13 mouse cellular contexts compared by ENCODE assay signal in the genomic region with DNA sequence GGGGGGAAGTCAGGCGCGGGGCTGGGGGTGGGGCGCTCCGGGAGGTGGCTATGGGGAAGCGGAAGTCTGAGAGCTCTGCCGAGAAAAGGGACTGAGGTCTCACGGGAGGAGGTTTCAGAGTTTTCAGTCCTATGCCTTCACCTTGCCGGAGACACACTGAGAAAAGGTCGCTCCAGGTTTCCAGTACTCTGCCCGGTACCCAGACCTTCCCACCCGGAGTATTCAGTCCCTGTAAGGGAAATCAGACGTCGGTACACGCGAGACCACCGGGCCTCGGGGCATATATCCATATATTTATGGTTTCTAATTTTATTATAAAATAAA. TPM values are rescaled to one million over a fixed set of nuclear protein-coding genes. Genes with fewer than 3 reads are reported as not detected.
DNase-seq lines count a peak whose midpoint lies in the region; ATAC-seq and TF ChIP-seq lines count a peak whose summit lies in the region.
"Had no signal": no experiment of that assay in that cellular context is flagged by ENCODE, and none has a peak within 500 bp of the region (broad histone marks: within the 10 kb centered on the region; RNA-seq: fewer than 3 reads in every experiment).

No protein-coding gene starts in this region.

- no peak for ATAC-seq in heart, embryonic 16.5 days (replicated peaks; ENCODE audit: extremely low read depth, insufficient read depth, low FRiP score)
- no peak for ATAC-seq in limb, embryonic 14.5 days (ENCODE audit: low FRiP score, low read depth)

- H3K4me2 ChIP-seq in heart, embryonic 16.5 days (ENCODE audit: low read depth, low read length): no peak overlapping the region
- peak overlapping the region; percentile 67 for H3K4me2 ChIP-seq in limb, embryonic 14.5 days (replicated peaks; ENCODE audit: low read depth, low read length, severe bottlenecking)
- H3K4me2 ChIP-seq: neural tube, embryonic 13.5 days had no signal

- peaks cover 91% of the 10 kb centered on the region for H3K27me3 ChIP-seq in heart, embryonic 16.5 days (ENCODE audit: control insufficient read depth, insufficient read depth, low read length)
- H3K27me3 ChIP-seq in limb, embryonic 14.5 days (ENCODE audit: control insufficient read depth, insufficient read depth, low read length): peaks cover 84% of the 10 kb centered on the region

- no peaks in the 10 kb centered on the region for H3K36me3 ChIP-seq in heart, embryonic 16.5 days (ENCODE audit: control insufficient read depth, insufficient read depth)
- no peaks in the 10 kb centered on the region for H3K36me3 ChIP-seq in limb, embryonic 14.5 days (ENCODE audit: control insufficient read depth, insufficient read depth, low read length)
- H3K36me3 ChIP-seq: G1E; neural tube, embryonic 13.5 days had no signal

- H3K27ac ChIP-seq in heart, embryonic 16.5 days (ENCODE audit: low read length): no peak overlapping the region
- H3K27ac ChIP-seq in limb, embryonic 14.5 days (replicated peaks; ENCODE audit: low read depth, low read length): no peak overlapping the region
- H3K27ac ChIP-seq: macrophage; neural tube, embryonic 13.5 days had no signal

- H3K9ac ChIP-seq in heart, embryonic 16.5 days (ENCODE audit: low read length): no peak overlapping the region
- peak overlapping the region; percentile 42 for H3K9ac ChIP-seq in limb, embryonic 14.5 days (ENCODE audit: low read depth, low read length, severe bottlenecking)
- H3K9ac ChIP-seq: neural tube, embryonic 13.5 days had no signal

- peaks cover 20% of the 10 kb centered on the region for H3K4me1 ChIP-seq in heart, embryonic 16.5 days (ENCODE audit: control insufficient read depth, insufficient read depth, low read length)
- peaks cover 11% of the 10 kb centered on the region for H3K4me1 ChIP-seq in limb, embryonic 14.5 days (ENCODE audit: control insufficient read depth, insufficient read depth, low read length)

- no peak for DNase-seq in heart, adult 8-10 months (ENCODE audit: low spot score)
- peak; percentile 44 for DNase-seq in A20 (ENCODE audit: low read depth, low spot score)
- peak; percentile 26 for DNase-seq in embryo, embryonic 11 days
- no peak for DNase-seq in limb, embryonic 14.5 days (ENCODE audit: low spot score)
- DNase-seq in lung, adult 18-20 months: no peak
- no peak for DNase-seq in frontal cortex, postnatal 14 days (ENCODE audit: low spot score in 2 of 2)
- DNase-seq: kidney, adult 11 months; thymus, adult 2 months had no signal

- peak overlapping the region; percentile 10; the same call in 1 of the 2 replicates for H3K4me3 ChIP-seq in heart, embryonic 16.5 days (ENCODE audit: low read length)
- H3K4me3 ChIP-seq in limb, embryonic 14.5 days (replicated peaks; ENCODE audit: low read length): peak overlapping the region; percentile 54
- H3K4me3 ChIP-seq: neural tube, embryonic 13.5 days had no signal

- no peak for TF ChIP-seq POLR2A in limb, embryonic 14.5 days (IDR thresholded peaks at IDR 0.05; ENCODE audit: borderline replicate concordance, extremely low read depth, insufficient read depth, insufficient read length)

- H3K9me3 ChIP-seq in heart, embryonic 16.5 days (replicated peaks; ENCODE audit: control insufficient read depth, low read length): no peaks in the 10 kb centered on the region
- H3K9me3 ChIP-seq in limb, embryonic 14.5 days (ENCODE audit: control insufficient read depth, low read length): no peaks in the 10 kb centered on the region
- H3K9me3 ChIP-seq: neural tube, embryonic 13.5 days had no signal

- WGBS in heart, embryonic 16.5 days: 4% methylated on average over 17 of the region's 17 CpGs
- 2% methylated on average over 17 of the region's 17 CpGs for WGBS in limb, embryonic 14.5 days

RNA-seq across cellular contexts. Expression of a gene that starts 4.1 kb away (rescaled TPM):
- 0.62 and 1.0 TPM in 2 replicates for polyA plus RNA-seq in heart, embryonic 16.5 days (2015; fragmentation: Nextera tagmentation; extraction: Ambion mirVana)
- under 1 TPM; 0.23 to 0.38 (median 0.26) TPM for total RNA-seq in heart, adult 8-10 months (2022)
- 30.0 and 47.7 TPM in 2 replicates for polyA plus RNA-seq in limb, embryonic 14.5 days (2012; rRNA removed)
- 7.7 and 14.6 TPM in 2 replicates for polyA plus RNA-seq in limb, embryonic 14.5 days (2014; fragmentation: Nextera tagmentation; extraction: Ambion mirVana)
- total RNA-seq: adrenal gland, adult 18-20 months; G1E had no signal
- polyA plus RNA-seq: G1E; macrophage; neural tube, embryonic 13.5 days had no signal

Comparison
In these comparisons a context has a peak if more than half of its experiments do, and no peak if none do; other contexts are left out.
1. DNase-seq: peak in A20 (single experiment) and embryo, embryonic 11 days (single experiment); none in heart, adult 8-10 months (single experiment), limb, embryonic 14.5 days (single experiment), lung, adult 18-20 months (0 of 2) and frontal cortex, postnatal 14 days (0 of 2).